Mouse (Mus musculus): ENCODE results near the gene Sept9.

- TF ChIP-seq POLR2A (IDR thresholded peaks at IDR 0.05; ENCODE audit: extremely low read depth, insufficient read depth, low read length) (no peak), CTCF (IDR thresholded peaks at IDR 0.05; ENCODE audit: extremely low read depth, insufficient read depth, low read length) (no peak)
Measured at GRCm38 (mm10) chr11:117275999-117276398, 76.5 kb downstream of the Sept9 start.

All from cortical plate, adult 2 months (tissue).